Mouse (Mus musculus) kidney, embryonic 15.5 days (tissue): Measurements from ENCODE around the gene Zdhhc7. TPM values are rescaled to one million over a fixed set of nuclear protein-coding genes. Genes with fewer than 3 reads are reported as not detected.

Experiments used
- ATAC-seq: fragments of 200-750 bp; cut with Nextera tagmentation; replicated peaks from 2 replicates; pipeline ENCODE4 v1.8.0; 2017; ENCODE audit warnings: moderate TSS enrichment; ENCODE audit not compliant: low FRiP score
- H3K27ac ChIP-seq: fragments of 300-500 bp; sonication (generic); 2 replicates; pipeline ENCODE4 v1.5.1; 2015; ENCODE audit warnings: mild to moderate bottlenecking, inconsistent platforms
- H3K27me3 ChIP-seq: fragments of 300-500 bp; sonication (generic); 2 replicates; pipeline ENCODE4 v1.6.1; 2015; ENCODE audit warnings: inconsistent platforms
- H3K36me3 ChIP-seq: fragments of 300-500 bp; sonication (generic); 2 replicates; pipeline ENCODE4 v1.6.1; 2015; ENCODE audit warnings: inconsistent platforms
- H3K4me1 ChIP-seq: fragments of 300-500 bp; sonication (generic); 2 replicates; pipeline ENCODE4 v1.6.1; 2015; ENCODE audit warnings: inconsistent platforms
- H3K4me2 ChIP-seq: fragments of 300-500 bp; sonication (generic); 2 replicates; pipeline ENCODE4 v1.6.1; 2015; ENCODE audit warnings: moderate library complexity, mild to moderate bottlenecking, inconsistent platforms
- H3K4me3 ChIP-seq: fragments of 300-500 bp; sonication (generic); replicated peaks from 2 replicates; pipeline ENCODE4 v1.5.1; 2015; ENCODE audit warnings: mild to moderate bottlenecking, inconsistent platforms
- H3K9ac ChIP-seq: fragments of 300-500 bp; sonication (generic); 2 replicates; pipeline ENCODE4 v1.6.1; 2015; ENCODE audit warnings: mild to moderate bottlenecking, inconsistent platforms
- H3K9me3 ChIP-seq: fragments of 300-500 bp; sonication (generic); replicated peaks from 2 replicates; pipeline ENCODE4 v1.6.1; 2016; ENCODE audit warnings: inconsistent platforms
- whole genome bisulfite sequencing: fragments of 180-500 bp; shearing (Covaris S2); methylation state at CpG from one replicate; pipeline ENCODE4 v1.1.7; 2015; ENCODE audit warnings: mixed read lengths; 5-methylcytosine and 5-hydroxymethylcytosine counted together
- polyA plus RNA-seq: library from polyadenylated mRNA; unstranded; fragments of >200 nt; fragmentation: Nextera tagmentation; extraction: Ambion mirVana; gene quantifications from 2 replicates; pipeline ENCODE4 v1.2.1, GENCODE M21; 2015

Gene Zdhhc7
- polyA plus RNA-seq, 1 experiment from 2014 or later: 34.3 TPM

- no peaks in the 10 kb centered on the region for H3K9me3 ChIP-seq
- no peak overlapping the region for H3K9ac ChIP-seq
- H3K27ac ChIP-seq: no peak overlapping the region
- ATAC-seq: no peak
- no peaks in the 10 kb centered on the region for H3K27me3 ChIP-seq
- no peaks in the 10 kb centered on the region for H3K36me3 ChIP-seq
- no peak overlapping the region for H3K4me2 ChIP-seq
- peaks cover 9% of the 10 kb centered on the region for H3K4me1 ChIP-seq
- no peak overlapping the region for H3K4me3 ChIP-seq
- WGBS: 71% methylated on average over 3 of the region's 3 CpGs
Measured at GRCm38 (mm10) chr8:120063326-120063725, 38.0 kb downstream of the Zdhhc7 start.

- H3K4me2 ChIP-seq: no peak overlapping the region
Measured at GRCm38 (mm10) chr8:120062742-120063141, 38.5 kb downstream of the Zdhhc7 start.

GRCm38 (mm10) chr8:120057078-120057477, 44.2 kb downstream of the Zdhhc7 start:
- no peak overlapping the region for H3K9ac ChIP-seq
- WGBS: 86% methylated on average over 2 of the region's 2 CpGs
- no peaks in the 10 kb centered on the region for H3K4me1 ChIP-seq
- H3K36me3 ChIP-seq: no peaks in the 10 kb centered on the region
- H3K9me3 ChIP-seq: no peaks in the 10 kb centered on the region; the same call in 1 of the 2 replicates
- ATAC-seq: no peak
- no peak overlapping the region for H3K4me3 ChIP-seq
- no peak overlapping the region for H3K4me2 ChIP-seq
- no peaks in the 10 kb centered on the region for H3K27me3 ChIP-seq
- H3K27ac ChIP-seq: no peak overlapping the region

More at GRCm38 (mm10) chr8:120062742-120063141, 38.5 kb downstream of the Zdhhc7 start:
- H3K27ac ChIP-seq: no peak overlapping the region
- WGBS: 87% methylated on average over 14 of the region's 14 CpGs
- no peaks in the 10 kb centered on the region for H3K9me3 ChIP-seq
- no peaks in the 10 kb centered on the region for H3K36me3 ChIP-seq
- H3K27me3 ChIP-seq: no peaks in the 10 kb centered on the region
- no peak overlapping the region for H3K4me3 ChIP-seq
- H3K9ac ChIP-seq: no peak overlapping the region
- no peak for ATAC-seq
- peaks cover 3% of the 10 kb centered on the region for H3K4me1 ChIP-seq

- no peak overlapping the region for H3K27ac ChIP-seq
Measured at GRCm38 (mm10) chr8:120054833-120055232, 46.4 kb downstream of the Zdhhc7 start.

GRCm38 (mm10) chr8:120052318-120052717, 49.0 kb downstream of the Zdhhc7 start:
- no peak overlapping the region for H3K4me3 ChIP-seq
- H3K36me3 ChIP-seq: no peaks in the 10 kb centered on the region
- no peaks in the 10 kb centered on the region; the same call in 1 of the 2 replicates for H3K9me3 ChIP-seq
- H3K27ac ChIP-seq: no peak overlapping the region
- H3K4me2 ChIP-seq: no peak overlapping the region
- H3K27me3 ChIP-seq: no peaks in the 10 kb centered on the region
- no peak for ATAC-seq
- 72% methylated on average over 8 of the region's 8 CpGs for WGBS
- no peak overlapping the region for H3K9ac ChIP-seq
- H3K4me1 ChIP-seq: peaks cover 8% of the 10 kb centered on the region; the same call in 1 of the 2 replicates

More at GRCm38 (mm10) chr8:120054833-120055232, 46.4 kb downstream of the Zdhhc7 start:
- Histone ChIP-seq H3K4me1 (0 out of 2 replicates have a peak, but pooled peaks cover 7% of the 10 kb centered on the region), H3K36me3 (no peaks in the 10 kb centered on the region), H3K9me3 (no peaks in the 10 kb centered on the region; the same call in 1 of the 2 replicates), H3K9ac (no peak overlapping the region), H3K27me3 (no peaks in the 10 kb centered on the region), H3K4me3 (no peak overlapping the region), H3K4me2 (no peak overlapping the region)
- WGBS: 87% methylated on average over 3 of the region's 3 CpGs
- no peak for ATAC-seq

GRCm38 (mm10) chr8:120051908-120052307, 49.4 kb downstream of the Zdhhc7 start:
- Histone ChIP-seq H3K27ac (no peak overlapping the region), H3K4me1 (peaks cover 12% of the 10 kb centered on the region), H3K4me2 (no peak overlapping the region), H3K9me3 (no peaks in the 10 kb centered on the region; the same call in 1 of the 2 replicates), H3K36me3 (no peaks in the 10 kb centered on the region), H3K9ac (no peak overlapping the region), H3K27me3 (no peaks in the 10 kb centered on the region), H3K4me3 (no peak overlapping the region)
- ATAC-seq: no peak
- 94% methylated on average over 4 of the region's 4 CpGs for WGBS

GRCm38 (mm10) chr8:120051006-120051405, 50.3 kb downstream of the Zdhhc7 start:
- Histone ChIP-seq H3K27me3 (no peaks in the 10 kb centered on the region), H3K27ac (no peak overlapping the region), H3K4me2 (no peak overlapping the region), H3K36me3 (no peaks in the 10 kb centered on the region), H3K9me3 (no peaks in the 10 kb centered on the region), H3K4me1 (peaks cover 21% of the 10 kb centered on the region), H3K4me3 (no peak overlapping the region), H3K9ac (no peak overlapping the region)
- no peak for ATAC-seq
- WGBS: 31% methylated on average over 4 of the region's 4 CpGs

GRCm38 (mm10) chr8:120050376-120050775, 50.9 kb downstream of the Zdhhc7 start:
- no peaks in the 10 kb centered on the region for H3K27me3 ChIP-seq
- H3K4me2 ChIP-seq: no peak overlapping the region
- no peaks in the 10 kb centered on the region for H3K36me3 ChIP-seq
- H3K4me1 ChIP-seq: peaks cover 25% of the 10 kb centered on the region
- 65% methylated on average over 10 of the region's 10 CpGs for WGBS
- no peak overlapping the region for H3K9ac ChIP-seq
- ATAC-seq: no peak
- no peak overlapping the region for H3K27ac ChIP-seq
- H3K9me3 ChIP-seq: no peaks in the 10 kb centered on the region
- H3K4me3 ChIP-seq: no peak overlapping the region

GRCm38 (mm10) chr8:120049949-120050348, 51.3 kb downstream of the Zdhhc7 start:
- Histone ChIP-seq H3K4me3 (no peak overlapping the region), H3K9me3 (no peaks in the 10 kb centered on the region), H3K4me1 (peaks cover 26% of the 10 kb centered on the region), H3K36me3 (no peaks in the 10 kb centered on the region), H3K4me2 (no peak overlapping the region), H3K9ac (no peak overlapping the region), H3K27me3 (no peaks in the 10 kb centered on the region), H3K27ac (no peak overlapping the region)
- 84% methylated on average over 13 of the region's 13 CpGs for WGBS
- no peak for ATAC-seq

GRCm38 (mm10) chr8:120046258-120047020, 54.8 kb downstream of the Zdhhc7 start:
- Histone ChIP-seq H3K9me3 (no peaks in the 10 kb centered on the region), H3K27ac (peak overlapping the region; percentile 19; the same call in 1 of the 2 replicates), H3K9ac (no peak overlapping the region), H3K36me3 (no peaks in the 10 kb centered on the region), H3K4me3 (no peak overlapping the region), H3K27me3 (no peaks in the 10 kb centered on the region), H3K4me1 (peaks cover 26% of the 10 kb centered on the region), H3K4me2 (no peak overlapping the region)
- 53% methylated on average over 14 of the region's 14 CpGs for WGBS
- ATAC-seq: 0 out of 2 replicates have a peak, but pooled peaks have one; percentile 49

GRCm38 (mm10) chr8:120045471-120045870, 55.8 kb downstream of the Zdhhc7 start:
- Histone ChIP-seq H3K4me3 (no peak overlapping the region), H3K27me3 (no peaks in the 10 kb centered on the region), H3K4me2 (no peak overlapping the region), H3K4me1 (peaks cover 19% of the 10 kb centered on the region), H3K36me3 (no peaks in the 10 kb centered on the region), H3K9me3 (no peaks in the 10 kb centered on the region), H3K27ac (no peak overlapping the region), H3K9ac (no peak overlapping the region)
- WGBS: 48% methylated on average over 5 of the region's 5 CpGs
- ATAC-seq: no peak

- no peak overlapping the region for H3K9ac ChIP-seq
- no peak overlapping the region for H3K4me3 ChIP-seq
- 97% methylated on average over 8 of the region's 8 CpGs for WGBS
- H3K9me3 ChIP-seq: no peaks in the 10 kb centered on the region
- ATAC-seq: no peak
- no peak overlapping the region for H3K4me2 ChIP-seq
- no peak overlapping the region for H3K27ac ChIP-seq
- peaks cover 20% of the 10 kb centered on the region for H3K4me1 ChIP-seq
- H3K36me3 ChIP-seq: no peaks in the 10 kb centered on the region
- H3K27me3 ChIP-seq: no peaks in the 10 kb centered on the region
Measured at GRCm38 (mm10) chr8:120044907-120045306, 56.4 kb downstream of the Zdhhc7 start.
